31 mouse cellular contexts compared by ENCODE assay signal in the genomic region with DNA sequence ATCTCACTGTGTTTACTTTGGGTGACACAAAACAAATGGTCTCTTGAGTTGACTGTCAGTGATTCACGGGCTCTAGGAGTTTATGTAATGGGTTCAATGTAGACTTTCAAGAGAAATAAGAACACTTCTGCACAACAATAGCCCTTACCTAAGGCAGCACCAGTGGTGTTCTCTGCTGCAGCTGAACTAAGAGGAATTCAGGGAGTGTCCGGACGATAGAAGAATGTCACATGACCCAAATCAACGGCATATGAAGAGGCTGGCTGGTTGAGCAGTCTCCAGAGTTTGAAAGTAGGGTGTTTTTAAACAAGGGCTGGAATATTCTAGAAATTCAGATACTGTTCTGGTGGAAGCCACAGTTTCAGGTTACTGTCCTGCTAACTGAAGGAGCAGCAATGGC. TPM values are rescaled to one million over a fixed set of nuclear protein-coding genes. Genes with fewer than 3 reads are reported as not detected.
DNase-seq lines count a peak whose midpoint lies in the region; ATAC-seq and TF ChIP-seq lines count a peak whose summit lies in the region.
"Had no signal": no experiment of that assay in that cellular context is flagged by ENCODE, and none has a peak within 500 bp of the region (broad histone marks: within the 10 kb centered on the region; RNA-seq: fewer than 3 reads in every experiment).

No protein-coding gene starts in this region.

- in situ Hi-C loops in ES-E14 (cut with MboI; ENCODE audit: low sequenced_read_pairs in 2 of 2, unreplicated experiment in 2 of 2): no loop called here

- no peak for TF ChIP-seq CTCF in lung, postnatal 0 days (IDR thresholded peaks at IDR 0.05)
- TF ChIP-seq CTCF in bone marrow macrophage, adult 2 months (IDR thresholded peaks at IDR 0.05; ENCODE audit: low read depth, low read length): no peak
- TF ChIP-seq CTCF in liver, postnatal 0 days (IDR thresholded peaks at IDR 0.05; ENCODE audit: low read depth): no peak

- no peaks in the 10 kb centered on the region for H3K4me1 ChIP-seq in lung, postnatal 0 days (ENCODE audit: insufficient read depth, low read depth, low read length)
- no peaks in the 10 kb centered on the region for H3K4me1 ChIP-seq in ES-E14 (ENCODE audit: control insufficient read depth in 2 of 2, insufficient read depth in 2 of 2, low read length in 2 of 2, poor library complexity in 1 of 2)
- H3K4me1 ChIP-seq in bone marrow macrophage, adult 2 months (ENCODE audit: control insufficient read depth, insufficient read depth, low read length): peaks cover 30% of the 10 kb centered on the region
- no peaks in the 10 kb centered on the region for H3K4me1 ChIP-seq in liver, postnatal 0 days (ENCODE audit: insufficient read depth)
- H3K4me1 ChIP-seq: forebrain, embryonic 10.5 days; forebrain, embryonic 13.5 days had no signal

- H3K4me3 ChIP-seq in lung, postnatal 0 days (ENCODE audit: low read depth, low read length): no peak overlapping the region
- H3K4me3 ChIP-seq in ES-E14 (ENCODE audit: insufficient read depth in 1 of 2, low read depth in 1 of 2, low read length in 2 of 2, poor library complexity in 1 of 2, severe bottlenecking in 1 of 2): no peak overlapping the region
- no peak overlapping the region for H3K4me3 ChIP-seq in bone marrow macrophage, adult 2 months (ENCODE audit: insufficient read depth, low read length)
- H3K4me3 ChIP-seq in liver, postnatal 0 days (ENCODE audit: low read depth, low read length): no peak overlapping the region
- H3K4me3 ChIP-seq: forebrain, embryonic 10.5 days; forebrain, embryonic 13.5 days; gastrocnemius, adult 2 months had no signal

- no peaks in the 10 kb centered on the region for H3K9me3 ChIP-seq in lung, postnatal 0 days (ENCODE audit: low read length)
- H3K9me3 ChIP-seq in ES-E14 (ENCODE audit: control insufficient read depth, insufficient read depth, low read depth, low read length): no peaks in the 10 kb centered on the region
- no peaks in the 10 kb centered on the region for H3K9me3 ChIP-seq in liver, postnatal 0 days (ENCODE audit: low read length)
- H3K9me3 ChIP-seq: forebrain, embryonic 10.5 days; forebrain, embryonic 13.5 days had no signal

- H3K27me3 ChIP-seq in lung, postnatal 0 days (replicated peaks; ENCODE audit: insufficient read depth, low read length): no peaks in the 10 kb centered on the region
- no peaks in the 10 kb centered on the region for H3K27me3 ChIP-seq in liver, postnatal 0 days (ENCODE audit: insufficient read depth, low read length)
- H3K27me3 ChIP-seq: forebrain, embryonic 13.5 days had no signal

- no peak overlapping the region for H3K9ac ChIP-seq in lung, postnatal 0 days (replicated peaks; ENCODE audit: low read depth)
- H3K9ac ChIP-seq in ES-E14 (ENCODE audit: insufficient read depth, low read depth, low read length, poor library complexity, severe bottlenecking): no peak overlapping the region
- H3K9ac ChIP-seq in liver, postnatal 0 days (replicated peaks): no peak overlapping the region
- H3K9ac ChIP-seq: forebrain, embryonic 13.5 days; hindbrain, embryonic 14.5 days had no signal

- H3K36me3 ChIP-seq in lung, postnatal 0 days (ENCODE audit: insufficient read depth, low read length): no peaks in the 10 kb centered on the region
- H3K36me3 ChIP-seq in ES-E14 (ENCODE audit: control insufficient read depth, insufficient read depth, low read length, poor library complexity, severe bottlenecking): no peaks in the 10 kb centered on the region
- H3K36me3 ChIP-seq in liver, postnatal 0 days (replicated peaks; ENCODE audit: insufficient read depth, low read length): no peaks in the 10 kb centered on the region
- H3K36me3 ChIP-seq: forebrain, embryonic 10.5 days had no signal

- 49% methylated on average over 4 of the region's 4 CpGs for WGBS in lung, postnatal 0 days
- 67% methylated on average over 4 of the region's 4 CpGs for WGBS in liver, postnatal 0 days (ENCODE audit: insufficient replicate concordance)

- TF ChIP-seq POLR2A in bone marrow macrophage, adult 2 months (IDR thresholded peaks at IDR 0.05; ENCODE audit: borderline replicate concordance, low read depth, low read length): no peak

- peak overlapping the region; percentile 57; the same call in 1 of the 2 replicates for H3K27ac ChIP-seq in lung, postnatal 0 days (ENCODE audit: low read length)
- no peak overlapping the region for H3K27ac ChIP-seq in ES-E14 (ENCODE audit: insufficient read depth, low read depth, low read length, poor library complexity, severe bottlenecking)
- peak overlapping the region; percentile 74 for H3K27ac ChIP-seq in bone marrow macrophage, adult 2 months (ENCODE audit: insufficient read depth, low read depth, low read length)
- H3K27ac ChIP-seq in liver, postnatal 0 days (ENCODE audit: low read depth): no peak overlapping the region
- H3K27ac ChIP-seq: forebrain, embryonic 10.5 days; forebrain, embryonic 13.5 days; gastrocnemius, adult 2 months; hindbrain, embryonic 14.5 days; hindbrain, postnatal 0 days had no signal

- TF ChIP-seq EP300 in lung, postnatal 0 days (IDR thresholded peaks at IDR 0.05): 0 out of 2 replicates have a peak, but pooled peaks have one; percentile 7
- TF ChIP-seq EP300 in liver, postnatal 0 days (IDR thresholded peaks at IDR 0.05; ENCODE audit: low read depth): no peak

- H3K4me2 ChIP-seq in lung, postnatal 0 days (replicated peaks; ENCODE audit: low read depth, low read length): no peak overlapping the region
- no peak overlapping the region for H3K4me2 ChIP-seq in liver, postnatal 0 days (ENCODE audit: low read depth, low read length)
- H3K4me2 ChIP-seq: forebrain, embryonic 13.5 days; heart, embryonic 11.5 days; hindbrain, embryonic 14.5 days had no signal

- DNase-seq in lung, postnatal 0 days (ENCODE audit: low spot score): peak; percentile 79
- DNase-seq in lung, postnatal 10 days: no peak
- DNase-seq in ES-E14 (ENCODE audit: low read depth, low spot score): peak; percentile 38
- DNase-seq in lung, postnatal 36 days: peak; percentile 52
- DNase-seq in adrenal gland, postnatal 4 days (ENCODE audit: low spot score in 2 of 2): no peak
- no peak for DNase-seq in liver, postnatal 0 days
- DNase-seq in Muller cell, postnatal 12 days (ENCODE audit: inconsistent ontology term): no peak
- DNase-seq: adrenal gland, adult 2 months; adrenal gland, postnatal 14 days; cerebellum, adult 2 months; cerebellum, postnatal 10 days; cerebellum, postnatal 36 days; gastrocnemius, adult 2 months; gastrocnemius, postnatal 14 days; heart, adult 11 months; heart, postnatal 36 days had no signal

- peak; percentile 94 for ATAC-seq in lung, postnatal 0 days
- ATAC-seq in liver, postnatal 0 days: no peak
- ATAC-seq: CD4-positive, CD25-positive, alpha-beta regulatory T cell, adult 4 months; forebrain, embryonic 13.5 days; forebrain, embryonic 16.5 days; hindbrain, postnatal 0 days; inflammation-experienced regulatory T-cells, adult 6 months; intestine, embryonic 16.5 days had no signal

TF ChIP-seq in ES-E14, 5 proteins besides CTCF, POLR2A, EP300 and RAD21:
- TF ChIP-seq MAFK (IDR thresholded peaks at IDR 0.05; ENCODE audit: insufficient read depth, low read depth, low read length) (no peak), ZNF384 (IDR thresholded peaks at IDR 0.05; ENCODE audit: low read depth, low read length) (no peak), HCFC1 (IDR thresholded peaks at IDR 0.05; ENCODE audit: borderline replicate concordance, insufficient read depth, low read length) (no peak), CHD2 (IDR thresholded peaks at IDR 0.05; ENCODE audit: low read depth, low read length) (no peak), ZC3H11A (IDR thresholded peaks at IDR 0.05; ENCODE audit: borderline replicate concordance, low read depth, low read length) (no peak)

RNA-seq across cellular contexts. Expression of gene Slc15a2, which starts 37.7 kb away (rescaled TPM):
- polyA plus RNA-seq in lung, postnatal 0 days (2015; fragmentation: Nextera tagmentation; extraction: Ambion mirVana): 57.3 and 75.1 TPM in 2 replicates
- total RNA-seq in ES-E14 (2012; rRNA removed): 6.6 and 12.9 TPM in 2 replicates
- polyA plus RNA-seq in bone marrow macrophage, adult 2 months (2012; ENCODE audit: insufficient read depth, insufficient read length, missing spikeins): 12.0 and 15.3 TPM in 2 replicates
- total RNA-seq in adrenal gland, postnatal 4 days (2021): 10 to 100 TPM in 1 of 2 experiments, 1 to 10 TPM in 1; 7.7 to 10.1 TPM
- 0.20 and 1.8 TPM in 2 replicates for polyA plus RNA-seq in liver, postnatal 0 days (2015; fragmentation: Nextera tagmentation; extraction: Ambion mirVana)
- total RNA-seq: MEL had no signal
- polyA plus RNA-seq: C2C12 had no signal

RNA-seq across cellular contexts. Expression of gene Ildr1, which starts 53.3 kb away (rescaled TPM):
- polyA plus RNA-seq in lung, postnatal 0 days (2015; fragmentation: Nextera tagmentation; extraction: Ambion mirVana): 8.8 and 10.7 TPM in 2 replicates
- total RNA-seq in ES-E14 (2012; rRNA removed): 12.8 and 24.8 TPM in 2 replicates
- polyA plus RNA-seq in bone marrow macrophage, adult 2 months (2012; ENCODE audit: insufficient read depth, insufficient read length, missing spikeins): not detected in 2 replicates
- 1 to 10 TPM in 1 of 2 experiments, under 1 TPM in 1; 0.14 to 3.0 TPM for total RNA-seq in adrenal gland, postnatal 4 days (2021)
- polyA plus RNA-seq in liver, postnatal 0 days (2015; fragmentation: Nextera tagmentation; extraction: Ambion mirVana): 0.19 and 0.30 TPM in 2 replicates
- total RNA-seq: adrenal gland, adult 2 months; adrenal gland, postnatal 14 days; gastrocnemius, postnatal 4 days; heart, adult 8-10 months; heart, postnatal 36 days; MEL had no signal
- polyA plus RNA-seq: adrenal gland, adult 2 months; C2C12; forebrain, embryonic 13.5 days; heart, embryonic 11.5 days; heart, postnatal 0 days had no signal

Comparison
In these comparisons a context has a peak if more than half of its experiments do, and no peak if none do; other contexts are left out.
1. DNase-seq: peak in lung, postnatal 0 days (single experiment), ES-E14 (single experiment) and lung, postnatal 36 days (single experiment); none in lung, postnatal 10 days (single experiment), adrenal gland, postnatal 4 days (0 of 2), liver, postnatal 0 days (single experiment) and Muller cell, postnatal 12 days (single experiment).
2. H3K27ac ChIP-seq: peak in lung, postnatal 0 days (single experiment) and bone marrow macrophage, adult 2 months (single experiment); none in ES-E14 (single experiment) and liver, postnatal 0 days (single experiment).